Mouse (Mus musculus) hindbrain, embryonic 14.5 days (tissue): Measurements from ENCODE around the gene Adgrg6. TPM values are rescaled to one million over a fixed set of nuclear protein-coding genes. Genes with fewer than 3 reads are reported as not detected.

Experiments used
- ATAC-seq: fragments of 200-750 bp; cut with Nextera tagmentation; 2 replicates; pipeline ENCODE4 v1.8.0; 2017; ENCODE audit warnings: moderate number of reproducible peaks, mild to moderate bottlenecking, moderate TSS enrichment, moderate library complexity; ENCODE audit not compliant: low FRiP score
- DNase-seq: peaks from one replicate; pipeline ENCODE4 v3.0.0-alpha.2; 2015; ENCODE audit warnings: low spot score
- H3K27ac ChIP-seq: fragments of 300-500 bp; sonication (generic); 2 replicates; pipeline ENCODE4 v1.5.1; 2014; ENCODE audit warnings: mild to moderate bottlenecking, moderate library complexity
- H3K27me3 ChIP-seq: fragments of 300-500 bp; sonication (generic); 2 replicates; pipeline ENCODE4 v1.6.1; 2014; ENCODE audit warnings: mild to moderate bottlenecking, low read length, mixed read lengths; ENCODE audit not compliant: control insufficient read depth, insufficient read depth
- H3K36me3 ChIP-seq: fragments of 300-500 bp; sonication (generic); replicated peaks from 2 replicates; pipeline ENCODE4 v1.6.1; 2014; ENCODE audit not compliant: control insufficient read depth, insufficient read depth
- H3K4me1 ChIP-seq: fragments of 300-500 bp; sonication (generic); replicated peaks from 2 replicates; pipeline ENCODE4 v1.6.1; 2014; ENCODE audit warnings: antibody characterized with exemption, low read length, mixed read lengths; ENCODE audit not compliant: control insufficient read depth, insufficient read depth
- H3K4me2 ChIP-seq: fragments of 300-500 bp; sonication (generic); replicated peaks from 2 replicates; pipeline ENCODE4 v1.6.1; 2014; ENCODE audit warnings: mild to moderate bottlenecking, moderate library complexity
- H3K4me3 ChIP-seq: fragments of 300-500 bp; sonication (generic); replicated peaks from 2 replicates; pipeline ENCODE4 v1.5.1; 2014; ENCODE audit warnings: mild to moderate bottlenecking, low read length
- H3K9ac ChIP-seq: fragments of 300-500 bp; sonication (generic); 2 replicates; pipeline ENCODE4 v1.6.1; 2014
- H3K9me3 ChIP-seq: fragments of 300-500 bp; sonication (generic); 2 replicates; pipeline ENCODE4 v1.6.1; 2016; ENCODE audit warnings: low read length; ENCODE audit not compliant: control insufficient read depth
- WGBS: fragments of 180-500 bp; shearing (Covaris S2); extraction: QIAGEN DNeasy Blood & Tissue Kit; methylation state at CpG from one replicate; pipeline ENCODE4 v1.1.7; 2014; 5-methylcytosine and 5-hydroxymethylcytosine counted together
- polyA plus RNA-seq: library from polyadenylated mRNA; unstranded; fragments of >200 nt; fragmentation: Nextera tagmentation; extraction: Ambion mirVana; gene quantifications from 2 replicates; pipeline ENCODE4 v1.2.1, GENCODE M21; 2014

The Adgrg6 gene
- polyA plus RNA-seq, 1 experiment from 2014 or later, result 3.3 TPM

DNA sequence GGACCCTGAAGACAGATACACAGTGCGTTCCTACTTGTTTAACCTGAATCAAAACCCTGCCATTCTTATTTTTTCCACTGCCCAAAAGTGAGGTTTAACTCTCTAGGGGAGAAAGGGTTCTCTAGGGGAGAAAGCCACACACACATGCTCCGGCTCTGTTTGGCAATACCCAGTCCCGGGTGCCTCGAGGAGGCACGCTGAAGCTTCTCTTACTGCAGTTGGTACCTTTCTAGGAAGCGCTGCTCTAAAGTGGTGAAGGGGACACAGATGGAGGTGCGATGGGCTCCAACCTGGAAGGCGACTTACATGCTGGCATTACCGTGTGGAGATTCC is 885 bp downstream of the Adgrg6 start:
- 0 out of 2 replicates have a peak, but pooled peaks cover 8% of the 10 kb centered on the region for H3K4me1 ChIP-seq
- H3K9me3 ChIP-seq, result no peaks in the 10 kb centered on the region
- ATAC-seq, result peak; percentile 41; the same call in 1 of the 2 replicates
- no peak overlapping the region for H3K27ac ChIP-seq
- H3K27me3 ChIP-seq, result peaks cover 26% of the 10 kb centered on the region
- peak overlapping the region; percentile 100 for H3K4me2 ChIP-seq
- H3K4me3 ChIP-seq, result peak overlapping the region; percentile 81
- peak overlapping the region; percentile 67 for H3K9ac ChIP-seq
- WGBS, result 6% methylated on average over 9 of the region's 9 CpGs
- DNase-seq, result no peak
- no peaks in the 10 kb centered on the region for H3K36me3 ChIP-seq

DNA sequence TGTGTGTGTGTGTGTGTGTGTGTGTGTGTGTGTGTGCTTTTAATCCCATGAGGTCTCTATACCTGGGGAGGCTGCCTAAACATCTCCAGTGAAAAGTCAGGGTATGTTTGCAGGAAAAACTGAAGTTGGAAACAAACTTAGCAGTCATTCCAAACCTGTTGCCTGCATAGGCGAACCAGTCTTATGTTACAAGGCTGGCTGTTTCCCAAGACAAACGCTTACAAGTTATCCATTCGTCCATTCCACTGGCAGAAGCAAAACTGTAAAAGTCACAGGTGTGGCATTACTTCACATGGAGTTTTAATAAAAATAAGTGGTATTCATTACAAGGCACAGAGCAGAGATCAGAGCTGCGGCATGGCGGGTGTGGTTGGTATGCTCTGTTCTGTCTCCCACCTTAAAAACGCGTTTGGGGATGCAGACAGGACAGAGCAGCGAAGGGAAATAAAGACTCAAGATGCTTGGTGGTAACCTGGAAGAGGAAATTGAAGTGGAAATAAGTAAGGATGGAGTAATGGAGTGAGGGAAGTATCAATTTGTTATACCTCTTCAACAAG is 1.9 kb downstream of the Adgrg6 start:
- DNase-seq, result no peak
- H3K27ac ChIP-seq, result no peak overlapping the region
- H3K27me3 ChIP-seq, result peaks cover 26% of the 10 kb centered on the region
- H3K9ac ChIP-seq, result no peak overlapping the region
- H3K9me3 ChIP-seq, result no peaks in the 10 kb centered on the region
- WGBS, result 81% methylated on average over 8 of the region's 8 CpGs
- 0 out of 2 replicates have a peak, but pooled peaks cover 8% of the 10 kb centered on the region for H3K4me1 ChIP-seq
- no peak for ATAC-seq
- H3K36me3 ChIP-seq, result no peaks in the 10 kb centered on the region
- H3K4me3 ChIP-seq, result no peak overlapping the region
- no peak overlapping the region; the same call in none of the 2 replicates for H3K4me2 ChIP-seq

DNA sequence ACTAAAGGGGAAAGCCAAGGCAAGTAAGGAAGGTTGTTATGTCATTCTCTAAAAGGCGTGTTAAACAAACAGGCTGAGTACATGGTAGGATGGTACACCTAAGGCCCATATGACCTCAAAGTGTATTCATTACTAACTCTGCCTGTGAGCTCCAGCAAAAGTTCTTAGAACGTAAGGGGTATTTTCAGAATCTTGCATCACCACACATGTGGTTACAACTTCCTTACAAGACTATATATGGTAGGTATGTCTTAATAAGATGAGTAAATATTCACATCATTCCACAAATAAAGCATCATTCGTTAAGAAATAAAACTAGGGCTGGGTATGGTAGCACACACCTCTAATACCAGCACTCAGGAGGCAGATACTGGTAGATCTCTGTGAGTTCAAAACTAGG is 8.4 kb downstream of the Adgrg6 start:
- H3K4me2 ChIP-seq, result no peak overlapping the region
- ATAC-seq, result no peak
- no peaks in the 10 kb centered on the region for H3K9me3 ChIP-seq
- H3K27ac ChIP-seq, result no peak overlapping the region
- 89% methylated on average over 3 of the region's 3 CpGs for WGBS
- no peak overlapping the region for H3K4me3 ChIP-seq
- no peaks in the 10 kb centered on the region for H3K36me3 ChIP-seq
- no peak overlapping the region for H3K9ac ChIP-seq
- H3K4me1 ChIP-seq, result no peaks in the 10 kb centered on the region
- no peaks in the 10 kb centered on the region for H3K27me3 ChIP-seq
- no peak for DNase-seq

DNA sequence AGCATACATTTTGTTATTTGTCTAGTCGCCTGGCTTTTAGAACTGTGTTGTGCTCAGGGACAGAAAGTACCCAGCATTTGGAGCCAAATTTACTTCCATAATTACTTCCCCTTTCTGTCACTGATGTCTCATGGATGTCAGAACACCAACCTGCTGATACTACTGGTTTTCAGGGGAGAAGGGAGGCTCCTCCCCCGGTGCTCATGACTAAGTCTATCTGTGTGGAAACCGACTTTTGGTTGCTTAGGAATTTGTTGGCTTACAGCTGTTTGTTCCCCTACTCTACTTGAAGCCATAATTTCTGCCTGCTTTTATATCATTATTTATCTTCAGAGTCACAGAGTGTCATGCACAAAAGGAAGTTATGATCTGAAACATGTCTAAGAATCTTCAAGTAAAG is 14.4 kb downstream of the Adgrg6 start:
- 89% methylated on average over 3 of the region's 3 CpGs for WGBS
- no peak for ATAC-seq
- H3K4me3 ChIP-seq, result no peak overlapping the region
- DNase-seq, result no peak
- H3K36me3 ChIP-seq, result no peaks in the 10 kb centered on the region
- no peak overlapping the region for H3K27ac ChIP-seq
- no peak overlapping the region for H3K4me2 ChIP-seq
- no peaks in the 10 kb centered on the region for H3K4me1 ChIP-seq
- no peak overlapping the region for H3K9ac ChIP-seq
- no peaks in the 10 kb centered on the region for H3K9me3 ChIP-seq
- no peaks in the 10 kb centered on the region for H3K27me3 ChIP-seq

DNA sequence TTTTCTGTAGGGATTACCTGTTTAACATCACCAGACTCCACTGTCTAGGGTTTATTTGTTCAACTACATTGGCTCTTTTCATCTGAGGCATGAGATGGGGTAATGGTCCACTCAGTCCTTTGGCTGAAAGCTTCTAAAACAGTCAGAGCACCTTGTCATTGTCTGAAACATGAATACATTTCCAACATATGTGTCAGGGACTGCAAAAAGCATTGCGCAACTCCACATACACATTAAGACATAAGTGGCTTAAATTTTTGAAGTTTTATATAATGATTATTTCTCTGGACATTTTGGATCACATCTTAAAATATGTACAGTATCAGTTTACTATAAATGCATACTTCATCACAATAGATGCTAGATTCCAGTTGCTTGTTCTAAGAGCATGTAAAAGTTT is 14.8 kb downstream of the Adgrg6 start:
- ATAC-seq, result no peak

DNA sequence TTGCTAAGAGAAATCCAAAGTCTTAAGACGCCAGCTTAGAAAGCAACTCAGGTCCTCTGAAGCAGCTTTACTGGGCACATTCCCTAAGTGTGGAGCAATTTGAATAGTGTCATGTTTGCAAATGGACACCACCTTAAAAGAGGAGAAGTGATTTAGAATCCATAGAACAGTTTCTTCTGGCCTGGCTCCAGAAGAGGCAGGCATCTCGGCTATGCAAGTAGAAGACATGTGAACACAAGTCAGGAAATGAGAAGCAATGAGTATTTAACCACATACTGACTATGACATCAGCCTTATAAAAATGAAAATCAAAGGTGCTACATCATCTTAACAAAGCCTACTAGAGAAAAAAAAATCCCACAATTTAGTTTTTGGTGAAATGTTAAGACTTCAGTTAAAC is 17.7 kb downstream of the Adgrg6 start:
- H3K27me3 ChIP-seq, result no peaks in the 10 kb centered on the region
- H3K4me3 ChIP-seq, result no peak overlapping the region
- H3K36me3 ChIP-seq, result no peaks in the 10 kb centered on the region
- no peak overlapping the region for H3K9ac ChIP-seq
- WGBS, result 93% methylated on average over 2 of the region's 2 CpGs
- ATAC-seq (no peak), DNase-seq (no peak)
- no peak overlapping the region for H3K4me2 ChIP-seq
- H3K27ac ChIP-seq, result no peak overlapping the region
- H3K9me3 ChIP-seq, result no peaks in the 10 kb centered on the region
- H3K4me1 ChIP-seq, result no peaks in the 10 kb centered on the region

More for the DNA sequence above, 14.8 kb downstream of the Adgrg6 start:
- Histone ChIP-seq H3K4me3 (no peak overlapping the region), H3K27me3 (no peaks in the 10 kb centered on the region), H3K4me1 (no peaks in the 10 kb centered on the region), H3K4me2 (no peak overlapping the region), H3K27ac (no peak overlapping the region), H3K9ac (no peak overlapping the region), H3K36me3 (no peaks in the 10 kb centered on the region), H3K9me3 (no peaks in the 10 kb centered on the region)
- DNase-seq, result no peak
- WGBS, result 98% methylated on average over 1 of the region's 1 CpGs

DNA sequence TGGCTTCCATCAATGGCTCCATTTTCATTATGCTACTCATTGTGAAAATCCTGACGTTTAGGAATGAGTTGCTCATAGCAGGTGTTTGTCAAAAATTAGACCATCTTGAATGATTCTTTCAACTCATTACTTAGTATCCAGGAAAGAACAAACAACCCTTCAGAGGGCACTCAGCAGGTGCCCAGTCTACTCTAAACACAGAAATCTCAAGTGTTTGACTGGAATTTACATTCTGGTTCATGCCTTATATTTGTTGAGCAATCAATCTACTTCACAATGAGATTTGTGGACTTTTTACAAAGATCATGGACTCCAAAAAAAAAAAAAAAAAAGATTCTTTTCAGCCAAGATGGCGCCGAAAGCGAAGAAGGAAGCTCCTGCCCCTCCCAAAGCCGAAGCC is 22.7 kb downstream of the Adgrg6 start:
- ATAC-seq, result no peak
- Histone ChIP-seq H3K36me3 (no peaks in the 10 kb centered on the region), H3K4me1 (no peaks in the 10 kb centered on the region), H3K9ac (no peak overlapping the region), H3K27me3 (no peaks in the 10 kb centered on the region), H3K9me3 (no peaks in the 10 kb centered on the region), H3K27ac (no peak overlapping the region), H3K4me3 (no peak overlapping the region), H3K4me2 (no peak overlapping the region)
- 86% methylated on average over 5 of the region's 5 CpGs for WGBS
- DNase-seq, result no peak

DNA sequence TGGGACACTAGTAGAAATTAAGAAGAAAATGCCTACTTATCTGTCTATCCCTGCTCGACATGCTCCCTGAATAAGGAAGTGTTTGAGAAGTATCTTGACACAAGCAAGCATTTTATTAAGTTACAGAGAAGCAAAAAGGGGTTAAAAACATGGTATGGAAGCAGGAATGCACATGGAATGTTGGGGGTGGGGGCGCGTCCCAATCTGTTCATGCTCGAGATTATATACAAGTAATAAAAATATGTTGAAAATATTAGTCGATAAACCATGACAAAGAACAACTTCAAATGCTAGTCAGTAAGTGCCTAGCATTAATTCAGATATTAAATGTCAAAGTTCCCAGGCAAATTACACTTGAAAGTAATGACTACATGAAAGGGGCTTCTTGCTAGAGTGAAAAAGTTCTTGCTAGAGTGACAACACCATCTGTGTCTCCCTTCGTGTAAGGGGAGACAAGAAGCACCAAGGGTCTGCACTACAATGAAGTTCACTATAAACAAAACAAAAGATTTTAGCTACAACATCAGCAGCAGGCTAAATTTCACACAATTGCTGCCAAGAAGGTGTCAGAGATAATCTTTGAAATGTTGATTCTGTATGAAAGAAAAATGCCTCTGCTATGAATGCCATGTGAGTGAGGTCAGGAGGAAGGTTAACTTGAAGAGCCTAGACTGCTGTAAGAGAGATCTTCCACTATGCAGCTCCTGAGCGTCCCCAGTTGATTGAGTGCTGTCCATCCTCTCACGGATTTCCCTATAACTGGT is 24.4 kb downstream of the Adgrg6 start:
- H3K36me3 ChIP-seq, result no peaks in the 10 kb centered on the region
- 65% methylated on average over 8 of the region's 8 CpGs for WGBS
- no peaks in the 10 kb centered on the region for H3K4me1 ChIP-seq
- no peaks in the 10 kb centered on the region for H3K27me3 ChIP-seq
- H3K4me3 ChIP-seq, result no peak overlapping the region
- H3K27ac ChIP-seq, result no peak overlapping the region
- H3K4me2 ChIP-seq, result no peak overlapping the region
- no peak overlapping the region for H3K9ac ChIP-seq
- ATAC-seq (no peak), DNase-seq (no peak)
- no peaks in the 10 kb centered on the region for H3K9me3 ChIP-seq

DNA sequence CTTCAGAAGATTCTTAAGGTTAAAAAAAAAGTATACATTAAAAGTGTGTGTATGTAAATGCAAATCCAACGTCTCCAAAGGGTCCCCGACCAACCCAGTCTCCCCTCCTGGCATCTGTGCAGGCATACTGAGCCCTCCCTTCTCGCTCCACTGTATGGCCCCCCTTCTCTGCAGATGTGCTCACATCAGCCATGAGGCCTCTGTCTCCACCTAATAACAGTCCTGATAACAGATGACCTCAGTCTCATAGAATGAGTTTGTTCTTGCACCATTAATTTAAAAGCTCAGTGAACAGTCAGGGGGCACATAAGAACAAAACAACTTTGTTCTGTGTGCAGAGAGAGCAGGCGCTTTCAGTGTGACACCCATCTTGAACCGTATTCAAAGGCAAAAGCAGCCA is 27.6 kb downstream of the Adgrg6 start:
- no peak overlapping the region for H3K27ac ChIP-seq
- H3K36me3 ChIP-seq, result no peaks in the 10 kb centered on the region
- no peak overlapping the region for H3K4me3 ChIP-seq
- WGBS, result 54% methylated on average over 5 of the region's 5 CpGs
- no peaks in the 10 kb centered on the region for H3K4me1 ChIP-seq
- H3K4me2 ChIP-seq, result no peak overlapping the region
- no peak overlapping the region for H3K9ac ChIP-seq
- no peaks in the 10 kb centered on the region for H3K9me3 ChIP-seq
- no peaks in the 10 kb centered on the region for H3K27me3 ChIP-seq
- DNase-seq, result no peak
- no peak for ATAC-seq
